Mouse (Mus musculus) spleen, adult 2 months (tissue): ENCODE measurements at regions not wholly inside any gene's neighbourhood (a gene's known extent, or its start where the extent isn't known, plus 50 kb on each side); places are given as distances from the start of the nearest gene placed in this dataset.

ENCODE experiments used
- DNase-seq, 2 experiments: peaks; one replicate each; pipeline versions ENCODE4 v3.0.0 to v3.0.0-alpha.2; 2012 to 2021; ENCODE audit warnings: low spot score in 2 of 2, low read depth in 1 of 2
- H3K27ac ChIP-seq: fragments of 200-500 bp; 2 replicates; pipeline ENCODE4 v1.5.1; 2012; ENCODE audit warnings: low read length, inconsistent platforms; ENCODE audit not compliant: insufficient read depth
- H3K27me3 ChIP-seq: fragments of 200-500 bp; 2 replicates; pipeline ENCODE4 v1.6.1; 2012; ENCODE audit warnings: mild to moderate bottlenecking, moderate library complexity, low read length, inconsistent platforms; ENCODE audit not compliant: control insufficient read depth, insufficient read depth
- H3K36me3 ChIP-seq: fragments of 200-500 bp; 2 replicates; pipeline ENCODE4 v1.6.1; 2012; ENCODE audit warnings: mild to moderate bottlenecking, low read length, inconsistent platforms; ENCODE audit not compliant: control insufficient read depth, insufficient read depth
- H3K4me1 ChIP-seq: fragments of 200-500 bp; 2 replicates; pipeline ENCODE4 v1.6.1; 2011; ENCODE audit warnings: inconsistent platforms; ENCODE audit not compliant: control insufficient read depth, insufficient read depth, insufficient read length
- H3K4me3 ChIP-seq: fragments of 200-500 bp; 2 replicates; pipeline ENCODE4 v1.5.1; 2011; ENCODE audit warnings: mild to moderate bottlenecking, inconsistent platforms; ENCODE audit not compliant: insufficient read depth, insufficient read length; ENCODE audit errors: extremely low read depth
- CTCF ChIP-seq: fragments of 200-500 bp; IDR thresholded peaks from 2 replicates; pipeline ENCODE4 v1.5.1; 2011; ENCODE audit warnings: mild to moderate bottlenecking, inconsistent platforms; ENCODE audit not compliant: insufficient read depth, insufficient read length, insufficient replicate concordance; ENCODE audit errors: extremely low read depth
- POLR2A ChIP-seq: fragments of 200-500 bp; IDR thresholded peaks from 2 replicates; pipeline ENCODE4 v1.6.1; 2011; ENCODE audit warnings: low read depth, low read length, inconsistent platforms
- WGBS: fragments of 180-500 bp; shearing (Covaris S2); methylation state at CpG from one replicate; pipeline ENCODE4 v1.1.7; 2018; 5-methylcytosine and 5-hydroxymethylcytosine counted together

DNA sequence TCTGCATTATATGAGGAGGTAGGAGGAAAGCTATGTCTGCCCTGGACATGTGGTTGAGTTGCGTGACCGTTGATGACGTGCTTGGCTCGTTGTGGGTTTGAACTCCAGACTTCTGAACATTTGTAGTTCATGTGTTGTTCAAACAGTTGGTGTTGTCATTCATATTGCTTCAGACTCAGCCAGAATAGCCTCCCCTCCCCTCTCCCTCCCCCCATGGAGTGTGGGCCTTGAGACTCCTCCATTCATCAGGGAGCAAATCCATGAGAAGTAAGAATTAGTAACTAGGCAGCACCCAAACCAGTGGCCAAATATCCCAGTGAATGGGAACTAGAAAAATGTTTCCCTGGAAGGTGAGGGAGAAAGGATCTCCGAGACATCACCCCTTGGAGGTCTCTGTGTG is 209.0 kb downstream of the 1700010I14Rik start:
- DNase-seq: no peak
- H3K27me3 ChIP-seq: no peaks in the 10 kb centered on the region
- no peak overlapping the region for H3K4me3 ChIP-seq
- H3K36me3 ChIP-seq: no peaks in the 10 kb centered on the region
- H3K4me1 ChIP-seq: no peaks in the 10 kb centered on the region
- H3K27ac ChIP-seq: no peak overlapping the region
- 87% methylated on average over 5 of the region's 5 CpGs for WGBS
- TF ChIP-seq CTCF: no peak
- TF ChIP-seq POLR2A: no peak

GRCm38 (mm10) chr17:9200386-9200785 is 212.3 kb downstream of the 1700010I14Rik start:
- WGBS: 87% methylated on average over 7 of the region's 7 CpGs
- DNase-seq: no peak
- no peaks in the 10 kb centered on the region for H3K36me3 ChIP-seq
- H3K27me3 ChIP-seq: no peaks in the 10 kb centered on the region
- no peak overlapping the region for H3K4me3 ChIP-seq
- no peaks in the 10 kb centered on the region for H3K4me1 ChIP-seq
- no peak overlapping the region for H3K27ac ChIP-seq
- no peak for TF ChIP-seq POLR2A
- no peak for TF ChIP-seq CTCF

GRCm38 (mm10) chr17:9202496-9202895 is 214.4 kb downstream of the 1700010I14Rik start:
- Histone ChIP-seq H3K4me3 (no peak overlapping the region), H3K36me3 (no peaks in the 10 kb centered on the region), H3K27ac (no peak overlapping the region), H3K4me1 (no peaks in the 10 kb centered on the region), H3K27me3 (no peaks in the 10 kb centered on the region)
- WGBS: 31% methylated on average over 2 of the region's 2 CpGs
- no peak for DNase-seq
- TF ChIP-seq POLR2A (no peak), CTCF (no peak)

DNA sequence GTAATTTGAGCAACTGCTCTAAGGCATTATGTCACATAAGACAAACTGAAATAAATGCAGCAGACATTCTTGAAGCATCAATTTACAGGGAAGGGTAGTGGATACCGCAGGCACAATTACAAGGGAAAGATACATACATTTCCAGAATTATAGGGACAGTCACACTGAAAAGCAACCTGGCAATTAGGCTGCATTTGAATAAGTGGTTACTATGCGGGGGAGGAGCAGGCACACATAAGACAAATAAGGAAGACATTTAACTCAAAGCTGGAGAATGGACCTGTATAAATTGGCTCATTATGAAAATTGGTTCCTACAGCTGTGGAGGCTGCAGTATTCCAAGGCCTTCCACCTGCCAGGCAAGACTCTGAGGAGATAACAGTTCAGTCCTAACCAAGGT is 211.2 kb upstream of the Gm17728 start:
- Histone ChIP-seq H3K4me1 (no peaks in the 10 kb centered on the region), H3K4me3 (no peak overlapping the region), H3K27ac (no peak overlapping the region), H3K36me3 (no peaks in the 10 kb centered on the region), H3K27me3 (no peaks in the 10 kb centered on the region)
- WGBS: 91% methylated on average over 2 of the region's 2 CpGs
- TF ChIP-seq CTCF (no peak), POLR2A (no peak)
- DNase-seq: no peak

DNA sequence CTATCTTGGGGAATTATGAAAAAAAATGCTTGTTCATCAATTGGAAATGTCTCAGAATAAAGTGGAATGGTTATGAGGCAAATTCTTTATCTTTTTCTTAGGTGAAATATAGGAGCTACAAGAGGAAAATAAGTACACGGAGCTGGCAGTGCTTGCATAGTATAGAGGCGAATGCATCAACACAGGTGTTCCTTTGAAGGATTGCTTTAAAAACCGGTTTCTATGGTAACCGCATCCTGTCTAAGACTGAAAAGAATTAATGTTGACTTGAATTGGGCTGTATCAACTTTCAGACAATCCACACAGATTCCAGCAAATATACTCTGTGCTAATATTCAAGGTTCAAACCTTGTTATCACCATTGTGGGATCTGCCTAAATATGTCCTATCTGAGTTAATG is 198.8 kb upstream of the Gm17728 start:
- no peak for TF ChIP-seq CTCF
- no peak for TF ChIP-seq POLR2A
- Histone ChIP-seq H3K36me3 (no peaks in the 10 kb centered on the region), H3K27ac (no peak overlapping the region), H3K4me1 (no peaks in the 10 kb centered on the region), H3K27me3 (no peaks in the 10 kb centered on the region), H3K4me3 (no peak overlapping the region)
- no peak for DNase-seq
- 88% methylated on average over 4 of the region's 4 CpGs for WGBS

DNA sequence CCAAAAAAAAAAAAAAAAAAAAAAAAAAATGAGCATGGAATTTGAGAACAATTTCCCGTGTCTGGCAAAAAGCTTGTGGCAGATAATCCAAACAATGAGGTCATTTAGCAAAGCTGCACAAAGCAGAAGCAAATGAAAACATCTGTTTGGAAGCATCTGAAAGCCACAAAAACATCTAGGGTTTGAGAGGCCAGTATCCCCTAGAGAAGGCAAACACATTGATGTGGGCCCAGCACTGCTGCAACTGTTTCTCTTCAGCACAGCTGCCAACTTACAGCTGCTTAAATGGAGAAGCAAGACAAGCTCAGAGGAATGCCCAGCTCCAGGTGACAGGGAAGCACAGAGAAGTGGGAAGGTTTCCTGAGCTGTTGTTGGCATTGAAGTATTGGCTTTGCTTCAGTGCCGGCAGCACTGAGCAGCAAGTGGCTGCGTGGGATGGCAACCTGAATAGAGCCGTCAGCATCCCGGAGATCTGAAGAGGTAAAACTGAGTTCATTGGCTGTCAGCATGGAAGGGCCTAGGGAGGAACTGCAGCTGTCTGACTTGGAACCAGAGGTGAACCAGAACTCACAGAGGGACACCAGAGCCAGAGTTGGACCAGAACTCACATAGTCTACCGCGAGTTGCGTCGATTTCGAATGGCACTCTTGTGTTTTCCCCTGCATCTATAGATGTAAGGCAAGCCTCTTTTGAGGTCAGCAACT is 193.8 kb upstream of the Gm17728 start:
- no peaks in the 10 kb centered on the region for H3K27me3 ChIP-seq
- WGBS: 77% methylated on average over 10 of the region's 10 CpGs
- no peaks in the 10 kb centered on the region for H3K4me1 ChIP-seq
- H3K36me3 ChIP-seq: no peaks in the 10 kb centered on the region
- no peak for DNase-seq
- no peak for TF ChIP-seq POLR2A
- no peak for TF ChIP-seq CTCF
- no peak overlapping the region for H3K27ac ChIP-seq
- no peak overlapping the region for H3K4me3 ChIP-seq

GRCm38 (mm10) chr17:9235141-9235571 is 186.7 kb upstream of the Gm17728 start:
- DNase-seq: no peak
- TF ChIP-seq POLR2A (no peak), CTCF (no peak)
- H3K27me3 ChIP-seq: no peaks in the 10 kb centered on the region
- no peak overlapping the region for H3K27ac ChIP-seq
- no peaks in the 10 kb centered on the region for H3K36me3 ChIP-seq
- no peaks in the 10 kb centered on the region for H3K4me1 ChIP-seq
- H3K4me3 ChIP-seq: no peak overlapping the region
- 76% methylated on average over 6 of the region's 6 CpGs for WGBS
